16 mouse cellular contexts compared by ENCODE assay signal in the genomic region with DNA sequence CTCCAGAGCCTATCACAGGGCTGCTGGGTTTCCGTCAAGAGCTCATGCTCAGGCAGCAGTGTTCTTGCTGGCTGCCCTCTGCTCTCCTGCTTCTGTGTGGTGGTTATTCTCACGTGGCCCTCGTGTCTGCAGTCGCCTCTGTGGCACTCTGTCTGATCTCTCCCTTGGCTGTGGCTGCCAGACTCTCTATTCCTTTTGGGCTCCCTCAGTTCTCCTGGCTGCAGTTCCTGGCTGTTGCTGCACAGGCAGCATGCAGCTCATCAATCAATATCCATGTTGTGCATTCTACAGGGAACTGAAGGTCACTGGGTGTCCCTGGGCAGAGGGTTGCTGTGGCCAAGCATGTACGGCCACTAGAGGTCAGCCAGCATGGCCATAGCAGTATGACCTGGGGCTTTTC.
DNase-seq lines count a peak whose midpoint lies in the region; ATAC-seq and TF ChIP-seq lines count a peak whose summit lies in the region.
"Had no signal": no experiment of that assay in that cellular context is flagged by ENCODE, and none has a peak within 500 bp of the region (broad histone marks: within the 10 kb centered on the region; RNA-seq: fewer than 3 reads in every experiment).

No protein-coding gene starts in this region.

- no peak overlapping the region for H3K4me3 ChIP-seq in forebrain, postnatal 0 days (ENCODE audit: low read depth, low read length)
- no peak overlapping the region for H3K4me3 ChIP-seq in embryonic facial prominence, embryonic 10.5 days
- H3K4me3 ChIP-seq: erythroblast, embryonic 14.5 days; heart, embryonic 15.5 days; neural tube, embryonic 13.5 days had no signal

- no peak for TF ChIP-seq CTCF in forebrain, postnatal 0 days (IDR thresholded peaks at IDR 0.05; ENCODE audit: low read depth)

- no peak overlapping the region for H3K9ac ChIP-seq in forebrain, postnatal 0 days
- H3K9ac ChIP-seq: heart, embryonic 15.5 days; neural tube, embryonic 13.5 days had no signal

- peak; percentile 95 for DNase-seq in heart, adult 11 months
- no peak for DNase-seq in heart, postnatal 14 days
- peak; percentile 1 to 3 for DNase-seq in kidney, postnatal 36 days
- no peak for DNase-seq in kidney, adult 18-20 months
- DNase-seq in adrenal gland, postnatal 25 days: peak; percentile 23
- DNase-seq in lung, postnatal 25 days (ENCODE audit: low spot score): peak; percentile 19
- no peak for DNase-seq in forebrain, postnatal 0 days
- no peak for DNase-seq in embryonic facial prominence, embryonic 10.5 days (ENCODE audit: low spot score)
- DNase-seq: B cell, adult 2 months; cerebellum, adult 18-20 months; embryo, embryonic 11 days; layer of hippocampus, adult 9-11 months had no signal

- intact Hi-C loops in heart, postnatal 14 days (cut with DNase I): no loop called here

- no peak overlapping the region for H3K27ac ChIP-seq in forebrain, postnatal 0 days (ENCODE audit: low read depth, low read length)
- H3K27ac ChIP-seq in embryonic facial prominence, embryonic 10.5 days (replicated peaks): no peak overlapping the region
- H3K27ac ChIP-seq: heart, embryonic 15.5 days; neural tube, embryonic 13.5 days had no signal

- H3K27me3 ChIP-seq in forebrain, postnatal 0 days (ENCODE audit: insufficient read depth, low read length): no peaks in the 10 kb centered on the region
- H3K27me3 ChIP-seq in embryonic facial prominence, embryonic 10.5 days (replicated peaks; ENCODE audit: low read depth, poor library complexity, severe bottlenecking): no peaks in the 10 kb centered on the region
- H3K27me3 ChIP-seq: heart, embryonic 15.5 days; neural tube, embryonic 13.5 days had no signal

- no peaks in the 10 kb centered on the region for H3K9me3 ChIP-seq in forebrain, postnatal 0 days (ENCODE audit: low read length)
- H3K9me3 ChIP-seq in embryonic facial prominence, embryonic 10.5 days: no peaks in the 10 kb centered on the region
- H3K9me3 ChIP-seq: heart, embryonic 15.5 days; neural tube, embryonic 13.5 days had no signal

- ATAC-seq in forebrain, postnatal 0 days: no peak

- no peaks in the 10 kb centered on the region; the same call in 1 of the 2 replicates for H3K4me1 ChIP-seq in forebrain, postnatal 0 days (ENCODE audit: insufficient read depth)
- H3K4me1 ChIP-seq in embryonic facial prominence, embryonic 10.5 days: peaks cover 7% of the 10 kb centered on the region; the same call in 1 of the 2 replicates
- H3K4me1 ChIP-seq: heart, embryonic 15.5 days had no signal

- WGBS in forebrain, postnatal 0 days: 81% methylated on average over 5 of the region's 5 CpGs
- 75% methylated on average over 5 of the region's 5 CpGs for WGBS in embryonic facial prominence, embryonic 10.5 days

- no peaks in the 10 kb centered on the region for H3K36me3 ChIP-seq in forebrain, postnatal 0 days (ENCODE audit: insufficient read depth)
- H3K36me3 ChIP-seq in embryonic facial prominence, embryonic 10.5 days (replicated peaks): no peaks in the 10 kb centered on the region
- H3K36me3 ChIP-seq: heart, embryonic 15.5 days; neural tube, embryonic 13.5 days had no signal

- no peak overlapping the region for H3K4me2 ChIP-seq in forebrain, postnatal 0 days (ENCODE audit: low read depth)
- H3K4me2 ChIP-seq: heart, embryonic 15.5 days; liver, embryonic 11.5 days; neural tube, embryonic 13.5 days had no signal

Comparison
In these comparisons a context has a peak if more than half of its experiments do, and no peak if none do; other contexts are left out.
1. DNase-seq: peak in heart, adult 11 months (single experiment), kidney, postnatal 36 days (2 of 2), adrenal gland, postnatal 25 days (single experiment) and lung, postnatal 25 days (single experiment); none in heart, postnatal 14 days (0 of 2), kidney, adult 18-20 months (single experiment), forebrain, postnatal 0 days (single experiment) and embryonic facial prominence, embryonic 10.5 days (single experiment).